Comparison of ENCODE assay signal across 8 mouse cellular contexts in the genomic region with DNA sequence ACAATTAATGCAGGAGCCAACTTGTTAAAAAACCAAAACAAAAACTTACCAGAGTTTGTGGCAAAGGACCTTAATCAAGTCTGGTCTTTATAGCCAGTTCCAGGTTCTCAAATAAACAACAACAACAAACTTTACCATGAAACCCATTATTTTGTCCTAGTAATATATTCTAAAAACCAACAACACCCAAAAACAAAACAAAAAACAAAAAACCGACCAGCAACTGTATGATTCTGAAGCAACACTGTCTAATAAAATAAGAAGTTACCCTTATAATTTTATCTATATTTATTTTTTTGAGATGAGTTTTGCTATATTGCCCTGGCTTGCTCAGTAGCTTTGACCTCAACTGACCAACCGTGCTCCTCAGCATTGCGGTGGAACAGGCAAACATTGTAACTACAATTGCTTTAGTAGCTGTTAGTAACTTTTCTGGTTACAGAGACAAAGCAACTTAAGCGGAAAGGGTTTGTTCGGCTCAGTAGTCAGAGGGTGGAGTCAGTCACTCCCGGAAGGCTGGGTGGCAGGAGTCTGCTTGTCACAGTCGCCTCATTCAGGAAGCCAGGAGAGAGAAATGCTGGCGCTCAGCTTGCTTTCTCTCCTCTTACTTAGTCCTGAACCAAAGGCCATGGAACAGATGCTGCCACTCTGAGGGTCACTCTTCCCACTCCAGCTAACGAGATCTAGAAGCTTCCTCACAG. TPM values are rescaled to one million over a fixed set of nuclear protein-coding genes. Genes with fewer than 3 reads are reported as not detected.
DNase-seq lines count a peak whose midpoint lies in the region.

No protein-coding gene starts in this region.

- peak; percentile 15 for DNase-seq in embryo, embryonic 10 days (ENCODE audit: low spot score)
- DNase-seq in embryo, embryonic 9.5 days (ENCODE audit: extremely low spot score) = no peak
- DNase-seq in c-Kit-positive CD71-negative TER-119-negative erythroid progenitor cells, embryonic 14.5 days (ENCODE audit: low read depth) = peak; percentile 54
- DNase-seq in kidney, postnatal 25 days = peak; percentile 59 to 79
- peak; percentile 29 to 39 for DNase-seq in natural killer cell, adult 2 months (ENCODE audit: low spot score in 2 of 2)
- DNase-seq in adrenal gland, postnatal 36 days = no peak
- DNase-seq in urinary bladder, adult 18-20 months (ENCODE audit: low spot score in 2 of 2) = no peak
- no peak for DNase-seq in layer of hippocampus, postnatal 25 days (ENCODE audit: extremely low spot score in 1 of 2, low spot score in 1 of 2)

RNA-seq across cellular contexts. Expression of a gene that starts 1.4 kb away (rescaled TPM):
- total RNA-seq in adrenal gland, postnatal 36 days (2021) = 10 to 100 TPM; 41.2 to 41.8 TPM
- 10 to 100 TPM in 1 of 2 experiments, 1 to 10 TPM in 1; 9.9 to 14.4 TPM for total RNA-seq in layer of hippocampus, postnatal 25 days (2021)

RNA-seq across cellular contexts. Expression of a gene that starts 33.8 kb away (rescaled TPM):
- 1 to 10 TPM; 5.2 to 7.5 TPM for total RNA-seq in adrenal gland, postnatal 36 days (2021)
- 1 to 10 TPM; 4.3 to 9.1 TPM for total RNA-seq in layer of hippocampus, postnatal 25 days (2021)

Comparison
In these comparisons a context has a peak if more than half of its experiments do, and no peak if none do; other contexts are left out.
1. DNase-seq: peak in embryo, embryonic 10 days (single experiment), c-Kit-positive CD71-negative TER-119-negative erythroid progenitor cells, embryonic 14.5 days (single experiment), kidney, postnatal 25 days (2 of 2) and natural killer cell, adult 2 months (2 of 2); none in embryo, embryonic 9.5 days (single experiment), adrenal gland, postnatal 36 days (0 of 2), urinary bladder, adult 18-20 months (0 of 2) and layer of hippocampus, postnatal 25 days (0 of 2).